Mouse (Mus musculus): ENCODE results near the gene Tmbim1.

Gene Tmbim1

GRCm38 (mm10) chr1:74277883-74278537 lies 27.4 kb downstream of the Tmbim1 start:
- DNase-seq (ENCODE audit: low spot score): no peak

- DNase-seq (ENCODE audit: low spot score): no peak
These were observed 28.4 kb downstream of the Tmbim1 start for GRCm38 (mm10) chr1:74277041-74277440.

- no peak for DNase-seq (ENCODE audit: low spot score)
These were observed 30.4 kb downstream of the Tmbim1 start for GRCm38 (mm10) chr1:74275015-74275414.

- no peak for DNase-seq (ENCODE audit: low spot score)
These were observed 33.8 kb downstream of the Tmbim1 start for GRCm38 (mm10) chr1:74271659-74272058.

GRCm38 (mm10) chr1:74268750-74269149 lies 36.7 kb downstream of the Tmbim1 start:
- DNase-seq (ENCODE audit: low spot score): no peak

GRCm38 (mm10) chr1:74262510-74262909 lies 42.9 kb downstream of the Tmbim1 start:
- DNase-seq (ENCODE audit: low spot score): no peak

GRCm38 (mm10) chr1:74256782-74257181 lies 48.6 kb downstream of the Tmbim1 start:
- DNase-seq (ENCODE audit: low spot score): no peak

- DNase-seq (ENCODE audit: low spot score): no peak
These were observed 49.6 kb downstream of the Tmbim1 start for GRCm38 (mm10) chr1:74255704-74256345.

GRCm38 (mm10) chr1:74250096-74250495 lies 55.3 kb downstream of the Tmbim1 start:
- no peak for DNase-seq (ENCODE audit: low spot score)

- peak; percentile 50 for DNase-seq (ENCODE audit: low spot score)
These were observed 56.0 kb downstream of the Tmbim1 start for GRCm38 (mm10) chr1:74249331-74249980.

- no peak for DNase-seq (ENCODE audit: low spot score)
These were observed 56.6 kb downstream of the Tmbim1 start for GRCm38 (mm10) chr1:74248799-74249198.

GRCm38 (mm10) chr1:74245525-74245924 lies 59.9 kb downstream of the Tmbim1 start:
- no peak for DNase-seq (ENCODE audit: low spot score)

- DNase-seq (ENCODE audit: low spot score): no peak
These were observed 64.6 kb downstream of the Tmbim1 start for GRCm38 (mm10) chr1:74240832-74241231.

- peak; percentile 60 for DNase-seq (ENCODE audit: low spot score)
These were observed 65.1 kb downstream of the Tmbim1 start for GRCm38 (mm10) chr1:74240311-74240710.

- no peak for DNase-seq (ENCODE audit: low spot score)
These were observed 65.8 kb downstream of the Tmbim1 start for GRCm38 (mm10) chr1:74239618-74240017.

GRCm38 (mm10) chr1:74239162-74239561 lies 66.3 kb downstream of the Tmbim1 start:
- DNase-seq (ENCODE audit: low spot score): no peak
